Mouse (Mus musculus): ENCODE measurements around the gene Sox5.

DNA sequence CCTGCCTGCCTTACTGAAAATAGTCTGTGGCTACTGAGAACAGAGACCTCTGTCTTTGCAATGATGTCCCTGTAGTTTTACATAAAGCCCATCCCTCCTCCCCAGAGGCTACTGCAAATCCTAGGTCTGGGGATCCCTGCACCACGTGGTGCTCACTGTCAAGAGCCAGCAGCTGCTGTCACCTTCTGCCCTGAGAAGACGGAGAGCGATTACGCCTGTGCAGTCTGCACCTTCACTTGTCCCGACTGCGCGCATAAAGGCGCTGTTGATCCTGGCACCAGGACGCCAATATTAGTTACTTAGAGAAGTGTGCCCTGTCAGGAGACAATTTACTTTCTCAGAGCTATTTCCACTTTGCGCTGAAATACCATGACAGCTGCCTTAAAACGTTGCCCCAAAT is 258.3 kb downstream of the Sox5 start:
- TF ChIP-seq ZKSCAN1 (IDR thresholded peaks at IDR 0.05; ENCODE audit: borderline replicate concordance, low read depth, low read length) (no peak), POLR2A (IDR thresholded peaks at IDR 0.05; ENCODE audit: low read depth, low read length) (no peak), IRF4 (IDR thresholded peaks at IDR 0.05; ENCODE audit: low read depth, low read length) (no peak)

Data from CH12.LX (cell line).